Mouse (Mus musculus): ENCODE measurements around the gene Zfp335.

- TF ChIP-seq GATA1 (IDR thresholded peaks at IDR 0.05; ENCODE audit: borderline replicate concordance, low read length), result no peak
- no peak for TF ChIP-seq FLI1 (IDR thresholded peaks at IDR 0.05; ENCODE audit: low read length)
Measured at GRCm38 (mm10) chr2:164878509-164879227, 32.9 kb downstream of the Zfp335 start.
